Mouse (Mus musculus): Measurements from ENCODE around the gene Prss36.

DNA sequence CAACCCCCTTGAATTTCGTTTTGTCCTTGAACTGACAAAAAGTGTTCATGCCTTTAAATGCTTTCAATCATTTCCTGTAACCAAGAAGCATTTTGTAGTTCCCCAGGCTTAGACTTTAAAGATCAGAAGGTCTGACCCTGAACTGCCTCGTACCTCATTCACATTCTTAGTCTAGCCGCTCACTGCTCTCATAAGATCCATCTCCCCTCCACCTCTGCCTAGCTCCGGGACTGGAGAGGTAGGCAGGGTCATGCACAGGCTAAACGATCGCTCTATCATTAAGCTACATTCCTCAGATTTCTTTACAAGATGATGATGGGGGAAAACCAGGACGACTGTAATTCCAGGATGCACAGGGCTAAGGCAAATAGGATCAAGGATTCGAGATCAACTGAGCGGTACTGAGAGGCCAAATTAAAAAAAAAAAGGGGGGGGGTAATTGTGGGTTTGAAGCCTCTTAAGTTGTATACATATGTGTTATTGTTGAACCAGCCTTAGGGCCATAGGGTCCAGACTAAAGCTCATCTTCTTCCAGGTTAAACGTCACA lies 19.9 kb upstream of the Prss36 start:
- no peak for TF ChIP-seq CTCF (IDR thresholded peaks at IDR 0.05)
- TF ChIP-seq EP300 (IDR thresholded peaks at IDR 0.05): no peak
